Mouse (Mus musculus): ENCODE results near the gene Dync1li2. TPM values are rescaled to one million over a fixed set of nuclear protein-coding genes. Genes with fewer than 3 reads are reported as not detected.

The Dync1li2 gene
- total and polyA plus RNA-seq, 3 experiments, result 20.2 to 107 (median 86.8) TPM

DNA sequence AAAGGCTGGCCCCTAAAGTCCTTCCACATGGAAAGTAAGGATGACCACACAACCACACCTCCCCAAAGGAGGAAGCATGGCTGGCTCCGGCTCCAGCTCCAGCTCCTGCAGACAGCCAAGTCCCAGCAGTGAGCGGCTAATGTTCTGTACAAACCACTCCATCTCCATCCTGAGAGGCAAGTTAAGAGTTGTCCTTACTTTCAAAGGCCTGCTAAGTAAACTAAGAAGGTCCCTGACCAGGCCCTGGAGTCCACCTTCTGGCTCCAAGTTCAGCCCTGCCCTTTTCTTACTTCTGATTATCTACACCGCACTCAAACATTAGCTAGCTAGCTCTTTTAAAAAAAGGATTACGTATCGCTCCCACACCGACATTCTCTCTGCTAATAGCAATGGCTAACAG lies 49.1 kb downstream of the Dync1li2 start:
- H3K27ac ChIP-seq, result no peak overlapping the region
- no peaks in the 10 kb centered on the region for H3K27me3 ChIP-seq (ENCODE audit: control insufficient read depth, insufficient read depth, low read length)
- H3K9ac ChIP-seq (ENCODE audit: low read depth, low read length), result no peak overlapping the region
- H3K4me1 ChIP-seq (ENCODE audit: control insufficient read depth, insufficient read depth, low read length), result peaks cover 2% of the 10 kb centered on the region; the same call in 1 of the 2 replicates
- no peaks in the 10 kb centered on the region for H3K36me3 ChIP-seq (ENCODE audit: control insufficient read depth, insufficient read depth, low read length)
- intact Hi-C loops (cut with DNase I), result loop anchor here (2.0 kb wide), 2 partner anchors 17 to 49 kb away; no protein-coding TSS in a partner anchor
- H3K4me3 ChIP-seq, result no peak overlapping the region
- 72% methylated on average over 6 of the region's 6 CpGs for WGBS
- H3K79me2 ChIP-seq (replicated peaks; ENCODE audit: control insufficient read depth, insufficient read depth, low read length), result peaks cover 7% of the 10 kb centered on the region
- no peak for TF ChIP-seq CTCF (IDR thresholded peaks at IDR 0.05)
- no peak for TF ChIP-seq POLR2A (IDR thresholded peaks at IDR 0.05; ENCODE audit: insufficient read depth, low read depth, low read length)
- TF ChIP-seq EP300 (IDR thresholded peaks at IDR 0.05; ENCODE audit: insufficient read depth, low read depth, low read length), result no peak
- no peak for DNase-seq

DNA sequence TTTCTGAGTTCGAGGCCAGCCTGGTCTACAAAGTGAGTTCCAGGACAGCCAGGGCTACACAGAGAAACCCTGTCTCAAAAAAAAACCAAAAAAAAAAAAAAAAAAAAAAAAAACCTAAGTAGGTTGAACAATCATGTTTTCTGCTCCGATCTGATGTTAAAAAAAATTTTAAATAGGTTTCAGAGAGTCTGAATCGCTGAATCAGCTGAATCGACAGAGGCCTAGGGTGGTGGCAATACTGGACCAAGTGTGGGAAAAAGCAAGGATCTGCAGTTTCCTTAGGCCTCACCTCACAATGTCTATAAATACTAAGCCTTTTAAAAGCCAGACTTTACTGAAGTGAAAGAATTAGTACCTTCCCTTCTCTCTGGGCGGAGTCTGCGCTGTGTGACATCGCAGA lies 49.7 kb downstream of the Dync1li2 start:
- Histone ChIP-seq H3K79me2 (replicated peaks; ENCODE audit: control insufficient read depth, insufficient read depth, low read length) (peaks cover 7% of the 10 kb centered on the region), H3K27me3 (ENCODE audit: control insufficient read depth, insufficient read depth, low read length) (no peaks in the 10 kb centered on the region), H3K4me1 (ENCODE audit: control insufficient read depth, insufficient read depth, low read length) (peaks cover 2% of the 10 kb centered on the region), H3K27ac (no peak overlapping the region), H3K9ac (ENCODE audit: low read depth, low read length) (no peak overlapping the region), H3K36me3 (ENCODE audit: control insufficient read depth, insufficient read depth, low read length) (no peaks in the 10 kb centered on the region), H3K4me3 (no peak overlapping the region)
- no peak for TF ChIP-seq POLR2A (IDR thresholded peaks at IDR 0.05; ENCODE audit: insufficient read depth, low read depth, low read length)
- no peak for TF ChIP-seq CTCF (IDR thresholded peaks at IDR 0.05)
- TF ChIP-seq EP300 (IDR thresholded peaks at IDR 0.05; ENCODE audit: insufficient read depth, low read depth, low read length), result no peak
- WGBS, result 96% methylated on average over 7 of the region's 7 CpGs
- no peak for DNase-seq
- intact Hi-C loops (cut with DNase I), result no loop called here

DNA sequence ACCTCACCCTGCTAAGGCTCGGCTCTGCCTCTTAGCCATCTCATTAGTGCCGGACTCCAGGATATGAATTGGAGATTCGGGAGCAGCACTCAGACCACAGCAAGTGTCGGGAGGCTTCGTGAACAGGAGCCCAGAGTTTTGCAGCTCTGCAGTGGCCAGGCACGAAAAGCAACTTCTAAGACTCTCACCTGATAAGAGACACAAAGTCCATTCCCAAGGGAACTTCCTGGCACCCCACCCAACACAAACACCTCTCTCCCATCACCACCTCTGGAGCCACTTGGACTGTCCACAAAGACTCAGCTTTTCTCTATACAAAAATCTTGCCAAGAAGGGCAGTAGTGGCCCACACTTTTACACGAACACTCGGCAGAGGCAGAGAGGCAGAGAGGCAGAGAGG lies 52.6 kb downstream of the Dync1li2 start:
- peaks cover 7% of the 10 kb centered on the region for H3K79me2 ChIP-seq (replicated peaks; ENCODE audit: control insufficient read depth, insufficient read depth, low read length)
- peaks cover 5% of the 10 kb centered on the region for H3K4me1 ChIP-seq (ENCODE audit: control insufficient read depth, insufficient read depth, low read length)
- H3K36me3 ChIP-seq (ENCODE audit: control insufficient read depth, insufficient read depth, low read length), result no peaks in the 10 kb centered on the region
- TF ChIP-seq EP300 (IDR thresholded peaks at IDR 0.05; ENCODE audit: insufficient read depth, low read depth, low read length) (no peak), CTCF (IDR thresholded peaks at IDR 0.05) (no peak), POLR2A (IDR thresholded peaks at IDR 0.05; ENCODE audit: insufficient read depth, low read depth, low read length) (no peak)
- H3K4me3 ChIP-seq, result no peak overlapping the region
- DNase-seq, result no peak
- no peaks in the 10 kb centered on the region for H3K27me3 ChIP-seq (ENCODE audit: control insufficient read depth, insufficient read depth, low read length)
- intact Hi-C loops (cut with DNase I), result no loop called here
- no peak overlapping the region for H3K27ac ChIP-seq
- H3K9ac ChIP-seq (ENCODE audit: low read depth, low read length), result no peak overlapping the region
- WGBS, result 60% methylated on average over 8 of the region's 8 CpGs

DNA sequence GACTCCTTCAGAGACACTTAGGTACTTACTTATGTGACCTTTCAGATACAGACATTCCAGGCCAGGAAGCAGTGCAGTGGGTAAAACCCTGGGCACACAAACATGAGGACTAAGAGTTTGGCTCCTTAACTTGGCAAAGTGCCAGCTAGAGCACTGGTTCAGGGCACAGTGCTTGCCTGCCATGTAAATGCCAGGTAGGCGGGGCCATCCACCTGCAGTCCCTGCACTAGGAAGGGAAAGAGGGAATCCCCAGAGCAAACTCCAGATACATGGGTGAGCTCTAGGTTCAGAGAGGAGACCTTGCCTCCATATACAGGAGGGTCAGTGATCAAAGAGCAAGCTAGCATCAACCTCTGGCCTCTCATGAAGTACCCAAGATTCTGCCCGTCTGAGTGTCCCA lies 54.9 kb downstream of the Dync1li2 start:
- no peak overlapping the region for H3K4me3 ChIP-seq
- H3K27ac ChIP-seq, result no peak overlapping the region
- no peaks in the 10 kb centered on the region for H3K27me3 ChIP-seq (ENCODE audit: control insufficient read depth, insufficient read depth, low read length)
- H3K9ac ChIP-seq (ENCODE audit: low read depth, low read length), result no peak overlapping the region
- peaks cover 7% of the 10 kb centered on the region for H3K79me2 ChIP-seq (replicated peaks; ENCODE audit: control insufficient read depth, insufficient read depth, low read length)
- H3K4me1 ChIP-seq (ENCODE audit: control insufficient read depth, insufficient read depth, low read length), result peaks cover 16% of the 10 kb centered on the region
- TF ChIP-seq POLR2A (IDR thresholded peaks at IDR 0.05; ENCODE audit: insufficient read depth, low read depth, low read length), result no peak
- no peak for TF ChIP-seq CTCF (IDR thresholded peaks at IDR 0.05)
- no peak for TF ChIP-seq EP300 (IDR thresholded peaks at IDR 0.05; ENCODE audit: insufficient read depth, low read depth, low read length)
- intact Hi-C loops (cut with DNase I), result no loop called here
- peaks cover 2% of the 10 kb centered on the region; the same call in 1 of the 2 replicates for H3K36me3 ChIP-seq (ENCODE audit: control insufficient read depth, insufficient read depth, low read length)
- 61% methylated on average over 2 of the region's 2 CpGs for WGBS
- peak in 1 of 2 experiments; percentile 53 for DNase-seq

DNA sequence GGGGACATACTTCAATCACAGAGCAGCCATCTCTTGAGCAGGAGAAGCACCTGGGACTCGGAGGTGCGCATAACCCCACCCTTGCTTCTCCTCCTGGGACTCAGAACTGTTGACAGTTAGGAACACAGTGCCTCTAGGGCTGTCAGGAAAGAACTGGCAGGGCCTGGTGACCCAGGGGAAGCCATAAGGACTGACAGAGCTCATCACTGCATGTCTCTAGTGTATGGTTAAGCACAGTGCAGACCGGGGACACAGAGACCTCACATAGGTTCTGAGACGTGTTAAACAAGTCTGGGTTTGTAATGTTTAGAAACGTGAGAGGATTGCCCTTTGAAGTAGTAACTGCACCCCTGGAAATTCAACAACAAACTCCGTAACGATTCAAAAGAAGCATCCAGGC lies 55.3 kb downstream of the Dync1li2 start:
- peaks cover 2% of the 10 kb centered on the region; the same call in 1 of the 2 replicates for H3K36me3 ChIP-seq (ENCODE audit: control insufficient read depth, insufficient read depth, low read length)
- WGBS, result 67% methylated on average over 7 of the region's 7 CpGs
- peaks cover 7% of the 10 kb centered on the region for H3K79me2 ChIP-seq (replicated peaks; ENCODE audit: control insufficient read depth, insufficient read depth, low read length)
- peaks cover 19% of the 10 kb centered on the region for H3K4me1 ChIP-seq (ENCODE audit: control insufficient read depth, insufficient read depth, low read length)
- no peak overlapping the region for H3K27ac ChIP-seq
- intact Hi-C loops (cut with DNase I), result no loop called here
- no peak overlapping the region for H3K4me3 ChIP-seq
- DNase-seq, result no peak
- no peak overlapping the region for H3K9ac ChIP-seq (ENCODE audit: low read depth, low read length)
- TF ChIP-seq EP300 (IDR thresholded peaks at IDR 0.05; ENCODE audit: insufficient read depth, low read depth, low read length) (no peak), POLR2A (IDR thresholded peaks at IDR 0.05; ENCODE audit: insufficient read depth, low read depth, low read length) (no peak), CTCF (IDR thresholded peaks at IDR 0.05) (no peak)
- no peaks in the 10 kb centered on the region for H3K27me3 ChIP-seq (ENCODE audit: control insufficient read depth, insufficient read depth, low read length)

DNA sequence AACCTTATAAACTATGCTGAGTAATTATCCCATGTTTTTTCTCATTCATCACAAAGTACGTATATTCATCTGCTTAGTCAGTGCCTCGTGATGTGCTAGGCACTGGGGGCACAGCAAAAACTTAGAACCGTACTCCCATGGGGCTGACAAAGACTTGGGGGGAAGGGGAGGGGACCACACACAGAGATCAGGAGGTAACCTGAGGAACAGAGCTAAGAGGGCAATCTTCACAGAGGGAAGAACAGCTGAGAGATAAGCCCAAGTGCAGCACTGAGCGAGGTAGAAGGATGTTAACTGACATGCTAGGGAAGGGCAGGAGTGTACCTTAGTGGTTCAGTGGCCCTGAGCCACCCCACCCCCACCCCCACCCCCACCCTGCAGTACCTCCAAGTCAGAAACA lies 56.2 kb downstream of the Dync1li2 start:
- Histone ChIP-seq H3K4me1 (ENCODE audit: control insufficient read depth, insufficient read depth, low read length) (peaks cover 19% of the 10 kb centered on the region), H3K4me3 (no peak overlapping the region), H3K36me3 (ENCODE audit: control insufficient read depth, insufficient read depth, low read length) (peaks cover 2% of the 10 kb centered on the region; the same call in 1 of the 2 replicates), H3K27ac (no peak overlapping the region), H3K27me3 (ENCODE audit: control insufficient read depth, insufficient read depth, low read length) (no peaks in the 10 kb centered on the region), H3K9ac (ENCODE audit: low read depth, low read length) (no peak overlapping the region), H3K79me2 (replicated peaks; ENCODE audit: control insufficient read depth, insufficient read depth, low read length) (peaks cover 7% of the 10 kb centered on the region)
- DNase-seq, result no peak
- intact Hi-C loops (cut with DNase I), result no loop called here
- WGBS, result 65% methylated on average over 4 of the region's 4 CpGs
- TF ChIP-seq EP300 (IDR thresholded peaks at IDR 0.05; ENCODE audit: insufficient read depth, low read depth, low read length) (no peak), CTCF (IDR thresholded peaks at IDR 0.05) (no peak)
